Mouse (Mus musculus) ES-E14 (cell line): ENCODE data around the gene Macrod1.

Experiments used
- CHD2 ChIP-seq: IDR thresholded peaks from 2 replicates; pipeline ENCODE4 v1.6.1; 2014; ENCODE audit warnings: mild to moderate bottlenecking, low read depth, low read length, inconsistent platforms
- HCFC1 ChIP-seq: IDR thresholded peaks from 2 replicates; pipeline ENCODE4 v1.6.1; 2012; ENCODE audit warnings: low read length, inconsistent platforms, borderline replicate concordance; ENCODE audit not compliant: insufficient read depth
- MAFK ChIP-seq: IDR thresholded peaks from 2 replicates; pipeline ENCODE4 v1.6.1; 2014; ENCODE audit warnings: mild to moderate bottlenecking, low read depth, low read length, inconsistent platforms; ENCODE audit not compliant: insufficient read depth
- ZC3H11A ChIP-seq: IDR thresholded peaks from 2 replicates; pipeline ENCODE4 v1.6.1; 2012; ENCODE audit warnings: low read depth, mild to moderate bottlenecking, inconsistent platforms, low read length, borderline replicate concordance
- ZNF384 ChIP-seq: IDR thresholded peaks from 2 replicates; pipeline ENCODE4 v1.6.1; 2012; ENCODE audit warnings: low read depth, low read length, inconsistent platforms

DNA sequence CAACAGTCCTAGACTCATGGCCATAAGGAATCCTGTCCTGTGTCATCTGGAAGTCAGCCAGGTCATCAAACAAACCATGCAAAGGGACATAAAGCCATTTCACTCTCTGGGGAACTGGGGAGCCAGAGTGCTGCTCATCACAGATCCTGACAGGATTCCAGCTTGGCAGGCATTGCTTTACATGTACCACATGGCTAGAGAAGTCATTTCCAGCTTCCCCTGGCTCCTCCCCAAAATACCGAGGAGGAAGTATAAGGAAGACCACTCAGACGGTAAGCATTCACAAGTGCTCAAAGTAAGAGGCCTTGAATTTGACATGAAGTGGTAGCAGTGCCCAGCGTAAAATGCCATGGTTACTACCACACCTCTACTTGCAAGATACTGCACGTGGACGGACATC is 157.9 kb downstream of the Macrod1 start:
- no peak for TF ChIP-seq MAFK
- no peak for TF ChIP-seq CHD2
- TF ChIP-seq HCFC1 = no peak
- TF ChIP-seq ZC3H11A = no peak
- TF ChIP-seq ZNF384 = no peak
